Mouse (Mus musculus): ENCODE results near the gene Il5.

The Il5 gene

GRCm38 (mm10) chr11:53720715-53721114, at the start of gene Il5:
Il5 (plus strand) TSS chr11:53720794.
- DNase-seq: no peak

- DNase-seq: no peak
Observed at GRCm38 (mm10) chr11:53671414-53671813, 49.2 kb upstream of the Il5 start.

GRCm38 (mm10) chr11:53680141-53680540, 40.5 kb upstream of the Il5 start:
- DNase-seq: no peak

- no peak for DNase-seq
Observed at GRCm38 (mm10) chr11:53681686-53682085, 38.9 kb upstream of the Il5 start.

- DNase-seq: no peak
Observed at GRCm38 (mm10) chr11:53682170-53682569, 38.4 kb upstream of the Il5 start.

GRCm38 (mm10) chr11:53682994-53683530, 37.5 kb upstream of the Il5 start:
- no peak for DNase-seq

GRCm38 (mm10) chr11:53691979-53692378, 28.6 kb upstream of the Il5 start:
- DNase-seq: no peak

GRCm38 (mm10) chr11:53698521-53698920, 22.1 kb upstream of the Il5 start:
- no peak for DNase-seq

GRCm38 (mm10) chr11:53699351-53699750, 21.2 kb upstream of the Il5 start:
- DNase-seq: no peak

- peak; percentile 18 to 44 for DNase-seq
Observed at GRCm38 (mm10) chr11:53706236-53706933, 14.2 kb upstream of the Il5 start.

- DNase-seq: peak; percentile 84 to 96
Observed at GRCm38 (mm10) chr11:53706934-53707717, 13.5 kb upstream of the Il5 start, which contains the start of gene Rad50. Rad50 (minus strand) TSS chr11:53707319.

- no peak for DNase-seq
Observed at GRCm38 (mm10) chr11:53707718-53708009, 12.9 kb upstream of the Il5 start.

- DNase-seq: no peak
Observed at GRCm38 (mm10) chr11:53719701-53720100, 893 bp upstream of the Il5 start.

- DNase-seq: no peak
Observed at GRCm38 (mm10) chr11:53731457-53731856, 10.9 kb downstream of the Il5 start.

GRCm38 (mm10) chr11:53732244-53732643, 11.7 kb downstream of the Il5 start:
- DNase-seq: no peak

GRCm38 (mm10) chr11:53733824-53734223, 13.2 kb downstream of the Il5 start:
- DNase-seq: no peak

GRCm38 (mm10) chr11:53734431-53734830, 13.8 kb downstream of the Il5 start:
- no peak for DNase-seq

GRCm38 (mm10) chr11:53734970-53735681, 14.5 kb downstream of the Il5 start:
- no peak for DNase-seq

GRCm38 (mm10) chr11:53735682-53736245, 15.2 kb downstream of the Il5 start:
- DNase-seq: peak; percentile 37 to 49

GRCm38 (mm10) chr11:53736771-53737572, 16.4 kb downstream of the Il5 start:
- DNase-seq: peak in 1 of 2 experiments; percentile 65

- DNase-seq: peak; percentile 17 to 50
Observed at GRCm38 (mm10) chr11:53737573-53737946, 17.0 kb downstream of the Il5 start.

GRCm38 (mm10) chr11:53742353-53742752, 21.8 kb downstream of the Il5 start:
- no peak for DNase-seq

Data from spleen, adult 18-20 months (tissue).